Mouse (Mus musculus): ENCODE results near the gene Cd3g. TPM values are rescaled to one million over a fixed set of nuclear protein-coding genes. Genes with fewer than 3 reads are reported as not detected.

The Cd3g gene
- total and polyA plus RNA-seq, 2 experiments from 2014 or later: not detected

DNA sequence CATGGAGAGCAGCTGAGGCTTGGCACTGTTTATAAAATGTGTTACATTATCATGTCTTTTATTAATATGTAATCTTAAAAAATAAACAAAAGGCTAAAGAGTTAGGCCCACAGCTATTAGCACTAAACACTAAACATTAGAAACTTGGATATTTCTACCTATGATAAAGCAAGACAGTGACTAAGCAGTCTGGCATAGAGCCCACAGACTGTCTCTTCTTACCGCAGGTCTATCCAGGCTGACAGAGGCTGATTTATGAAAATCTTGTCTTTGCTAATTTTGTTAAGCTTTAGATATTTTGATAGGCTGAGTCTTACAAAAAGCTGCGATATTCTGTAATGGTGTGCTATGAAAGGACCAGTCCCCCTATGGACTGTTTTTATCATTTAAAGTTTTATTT lies 13.0 kb upstream of the Cd3g start:
- H3K9me3 ChIP-seq (ENCODE audit: low read length): no peaks in the 10 kb centered on the region
- H3K9ac ChIP-seq (replicated peaks; ENCODE audit: low read length, poor library complexity, severe bottlenecking): no peak overlapping the region
- TF ChIP-seq CTCF (IDR thresholded peaks at IDR 0.05): no peak
- H3K36me3 ChIP-seq (ENCODE audit: insufficient read depth, low read length): no peaks in the 10 kb centered on the region
- 91% methylated on average over 2 of the region's 2 CpGs for WGBS
- H3K4me1 ChIP-seq (ENCODE audit: insufficient read depth, low read length): no peaks in the 10 kb centered on the region
- H3K27ac ChIP-seq (ENCODE audit: low read depth, low read length): no peak overlapping the region
- H3K4me3 ChIP-seq (ENCODE audit: low read depth, low read length): no peak overlapping the region
- H3K4me2 ChIP-seq (ENCODE audit: low read depth, low read length, poor library complexity, severe bottlenecking): no peak overlapping the region
- DNase-seq (ENCODE audit: low spot score) (no peak), ATAC-seq (ENCODE audit: low FRiP score) (no peak)
- no peaks in the 10 kb centered on the region for H3K27me3 ChIP-seq (ENCODE audit: insufficient read depth, low read length)

GRCm38 (mm10) chr9:44992271-44992670 lies 12.0 kb upstream of the Cd3g start:
- Histone ChIP-seq H3K9me3 (ENCODE audit: low read length) (no peaks in the 10 kb centered on the region), H3K4me1 (ENCODE audit: insufficient read depth, low read length) (no peaks in the 10 kb centered on the region), H3K9ac (replicated peaks; ENCODE audit: low read length, poor library complexity, severe bottlenecking) (no peak overlapping the region), H3K36me3 (ENCODE audit: insufficient read depth, low read length) (no peaks in the 10 kb centered on the region), H3K27ac (ENCODE audit: low read depth, low read length) (no peak overlapping the region), H3K4me2 (ENCODE audit: low read depth, low read length, poor library complexity, severe bottlenecking) (no peak overlapping the region), H3K27me3 (ENCODE audit: insufficient read depth, low read length) (no peaks in the 10 kb centered on the region), H3K4me3 (ENCODE audit: low read depth, low read length) (no peak overlapping the region)
- ATAC-seq (ENCODE audit: low FRiP score): no peak
- TF ChIP-seq CTCF (IDR thresholded peaks at IDR 0.05): no peak
- no peak for DNase-seq (ENCODE audit: low spot score)

DNA sequence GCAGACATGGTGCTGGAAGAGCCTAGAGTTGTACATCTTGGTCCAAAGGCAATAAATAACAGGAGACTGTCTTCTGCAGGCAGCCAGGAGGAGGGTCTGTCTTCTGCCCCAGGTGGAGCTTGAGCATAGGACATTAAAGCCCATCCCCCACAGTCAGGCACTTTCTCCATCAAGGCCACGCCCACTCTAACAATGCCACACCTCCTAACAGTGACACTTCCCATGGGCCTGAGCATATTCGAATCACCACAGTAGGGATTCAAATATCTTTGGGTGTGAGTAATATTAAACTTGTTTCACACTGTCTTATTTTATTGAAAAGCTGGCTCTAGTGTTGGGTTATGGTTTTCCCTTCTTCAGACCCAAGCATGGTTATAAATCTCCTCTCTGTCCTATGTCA lies 11.6 kb upstream of the Cd3g start:
- ATAC-seq (ENCODE audit: low FRiP score) (no peak), DNase-seq (ENCODE audit: low spot score) (no peak)
- Histone ChIP-seq H3K4me3 (ENCODE audit: low read depth, low read length) (no peak overlapping the region), H3K36me3 (ENCODE audit: insufficient read depth, low read length) (no peaks in the 10 kb centered on the region), H3K9me3 (ENCODE audit: low read length) (no peaks in the 10 kb centered on the region), H3K9ac (replicated peaks; ENCODE audit: low read length, poor library complexity, severe bottlenecking) (no peak overlapping the region), H3K27ac (ENCODE audit: low read depth, low read length) (no peak overlapping the region), H3K27me3 (ENCODE audit: insufficient read depth, low read length) (no peaks in the 10 kb centered on the region), H3K4me1 (ENCODE audit: insufficient read depth, low read length) (no peaks in the 10 kb centered on the region), H3K4me2 (ENCODE audit: low read depth, low read length, poor library complexity, severe bottlenecking) (no peak overlapping the region)
- WGBS: 78% methylated on average over 2 of the region's 2 CpGs
- no peak for TF ChIP-seq CTCF (IDR thresholded peaks at IDR 0.05)

DNA sequence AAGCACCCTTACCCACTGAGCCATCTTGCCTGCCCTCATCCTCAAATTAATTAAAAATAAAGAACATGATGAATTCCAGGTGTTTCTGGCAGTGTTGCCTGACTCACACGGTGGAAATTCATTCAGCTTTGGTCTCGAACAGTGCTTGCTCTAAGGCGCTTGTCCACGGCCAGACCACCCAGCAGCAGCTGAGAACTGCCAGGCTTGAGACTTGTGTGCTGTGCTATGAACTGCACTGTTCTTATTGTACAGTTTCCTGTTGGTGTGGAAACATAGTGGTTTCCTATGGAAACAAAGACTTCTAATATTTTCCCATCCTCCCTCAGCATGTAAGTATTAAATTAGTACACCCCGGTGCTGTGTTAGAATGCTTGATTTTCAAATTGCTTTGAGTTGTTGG lies 6.7 kb upstream of the Cd3g start:
- DNase-seq (ENCODE audit: low spot score) (no peak), ATAC-seq (ENCODE audit: low FRiP score) (no peak)
- H3K4me2 ChIP-seq (ENCODE audit: low read depth, low read length, poor library complexity, severe bottlenecking): no peak overlapping the region
- 81% methylated on average over 5 of the region's 5 CpGs for WGBS
- no peak overlapping the region for H3K27ac ChIP-seq (ENCODE audit: low read depth, low read length)
- H3K36me3 ChIP-seq (ENCODE audit: insufficient read depth, low read length): no peaks in the 10 kb centered on the region
- H3K4me1 ChIP-seq (ENCODE audit: insufficient read depth, low read length): no peaks in the 10 kb centered on the region
- H3K9me3 ChIP-seq (ENCODE audit: low read length): no peaks in the 10 kb centered on the region
- no peak overlapping the region for H3K4me3 ChIP-seq (ENCODE audit: low read depth, low read length)
- TF ChIP-seq CTCF (IDR thresholded peaks at IDR 0.05): no peak
- H3K9ac ChIP-seq (replicated peaks; ENCODE audit: low read length, poor library complexity, severe bottlenecking): no peak overlapping the region
- no peaks in the 10 kb centered on the region for H3K27me3 ChIP-seq (ENCODE audit: insufficient read depth, low read length)

DNA sequence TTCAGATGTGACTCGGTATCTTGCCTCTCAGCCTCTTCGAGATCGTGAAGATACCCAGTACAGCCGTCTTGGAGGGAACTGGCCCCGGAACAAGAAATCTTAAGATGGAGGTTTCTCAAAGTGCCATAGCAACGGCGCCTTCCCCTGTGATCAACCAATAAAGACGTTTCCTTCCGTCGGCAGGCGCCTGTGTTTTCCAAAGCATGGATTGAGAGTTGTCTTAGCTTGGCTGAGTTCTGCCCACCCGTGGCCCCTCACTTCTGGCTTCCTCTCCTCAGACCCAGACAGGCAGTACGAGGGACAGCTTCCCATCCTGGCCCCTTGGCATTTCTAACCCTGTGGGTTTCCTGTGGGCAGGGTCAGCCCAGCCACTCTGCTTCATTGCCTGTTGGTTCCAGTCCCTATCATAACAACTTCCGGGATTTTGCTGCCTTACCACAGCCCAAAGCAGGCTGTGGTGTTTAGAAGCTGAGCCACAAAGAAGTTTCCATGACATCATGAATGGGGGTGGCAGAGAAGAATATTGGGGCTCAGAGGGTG lies 6.1 kb upstream of the Cd3g start:
- DNase-seq (ENCODE audit: low spot score): no peak
- Histone ChIP-seq H3K4me3 (ENCODE audit: low read depth, low read length) (no peak overlapping the region), H3K4me2 (ENCODE audit: low read depth, low read length, poor library complexity, severe bottlenecking) (peak overlapping the region; percentile 5; the same call in 1 of the 2 replicates), H3K4me1 (ENCODE audit: insufficient read depth, low read length) (no peaks in the 10 kb centered on the region), H3K36me3 (ENCODE audit: insufficient read depth, low read length) (no peaks in the 10 kb centered on the region), H3K9me3 (ENCODE audit: low read length) (no peaks in the 10 kb centered on the region), H3K27ac (ENCODE audit: low read depth, low read length) (no peak overlapping the region), H3K9ac (replicated peaks; ENCODE audit: low read length, poor library complexity, severe bottlenecking) (no peak overlapping the region), H3K27me3 (ENCODE audit: insufficient read depth, low read length) (no peaks in the 10 kb centered on the region)
- WGBS: 47% methylated on average over 14 of the region's 14 CpGs
- TF ChIP-seq CTCF (IDR thresholded peaks at IDR 0.05): no peak
- no peak for ATAC-seq (ENCODE audit: low FRiP score)

DNA sequence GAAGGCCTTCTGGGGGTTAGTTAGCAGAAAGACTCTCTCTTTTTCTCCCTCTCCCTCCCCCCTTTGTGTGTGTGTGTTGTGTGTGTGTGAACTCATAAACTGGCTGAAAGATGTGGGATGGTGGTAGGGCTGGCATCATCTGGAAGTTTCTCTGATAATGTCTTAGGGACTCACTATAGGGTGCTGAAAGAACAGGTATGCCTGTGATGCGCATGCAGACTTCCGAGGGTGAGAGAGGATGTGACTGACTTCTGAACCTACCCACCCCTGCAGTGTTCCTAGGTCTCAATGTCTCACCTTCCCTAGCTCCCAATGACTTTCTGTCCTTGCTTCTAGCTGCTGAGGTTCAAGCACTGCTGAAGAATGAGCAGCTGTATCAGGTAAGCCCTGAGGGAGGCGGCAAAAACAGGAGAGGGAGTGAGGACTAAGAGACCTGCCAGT lies 5.5 kb upstream of the Cd3g start:
- 75% methylated on average over 3 of the region's 3 CpGs for WGBS
- H3K4me1 ChIP-seq (ENCODE audit: insufficient read depth, low read length): no peaks in the 10 kb centered on the region
- TF ChIP-seq CTCF (IDR thresholded peaks at IDR 0.05): no peak
- H3K9ac ChIP-seq (replicated peaks; ENCODE audit: low read length, poor library complexity, severe bottlenecking): no peak overlapping the region
- no peaks in the 10 kb centered on the region for H3K36me3 ChIP-seq (ENCODE audit: insufficient read depth, low read length)
- no peak overlapping the region for H3K4me3 ChIP-seq (ENCODE audit: low read depth, low read length)
- H3K4me2 ChIP-seq (ENCODE audit: low read depth, low read length, poor library complexity, severe bottlenecking): peak overlapping the region; percentile 5; the same call in 1 of the 2 replicates
- no peak for DNase-seq (ENCODE audit: low spot score)
- H3K9me3 ChIP-seq (ENCODE audit: low read length): no peaks in the 10 kb centered on the region
- no peak for ATAC-seq (ENCODE audit: low FRiP score)
- no peaks in the 10 kb centered on the region; the same call in 1 of the 2 replicates for H3K27me3 ChIP-seq (ENCODE audit: insufficient read depth, low read length)
- H3K27ac ChIP-seq (ENCODE audit: low read depth, low read length): no peak overlapping the region
